Mouse (Mus musculus) MEL (cell line): ENCODE results near the gene Add1. TPM values are rescaled to one million over a fixed set of nuclear protein-coding genes. Genes with fewer than 3 reads are reported as not detected.

Experiments
- DNase-seq: peaks from one replicate; pipeline ENCODE4 v3.0.0; 2011; ENCODE audit warnings: low read depth, low spot score
- H3K27ac ChIP-seq: 2 replicates; pipeline ENCODE4 v1.5.1; 2012; ENCODE audit warnings: low read depth, mild to moderate bottlenecking, control low read depth, low read length, moderate library complexity; ENCODE audit not compliant: control insufficient read depth
- H3K27me3 ChIP-seq, 2 experiments: fragments of 150-350 bp in 1 of 2; sonication (generic) in 1 of 2; 2 replicates each; pipeline ENCODE4 v1.6.1; 2012; ENCODE audit warnings: low read length in 2 of 2, mild to moderate bottlenecking in 2 of 2, improper control_type of control experiment in 1 of 2, moderate library complexity in 1 of 2; ENCODE audit not compliant: insufficient read depth in 2 of 2, control insufficient read depth in 1 of 2
- H3K36me3 ChIP-seq, 2 experiments: 2 replicates each; pipeline ENCODE4 v1.6.1; 2012 to 2014; ENCODE audit warnings: low read length in 2 of 2, improper control_type of control experiment in 1 of 2, inconsistent platforms in 1 of 2, mild to moderate bottlenecking in 1 of 2; ENCODE audit not compliant: insufficient read depth in 2 of 2, control insufficient read depth in 1 of 2
- H3K4me1 ChIP-seq, 2 experiments: fragments of 150-350 bp in 1 of 2; sonication (generic) in 1 of 2; 2 replicates each; pipeline ENCODE4 v1.6.1; 2012; ENCODE audit warnings: low read length in 2 of 2, improper control_type of control experiment in 1 of 2, mild to moderate bottlenecking in 1 of 2; ENCODE audit not compliant: insufficient read depth in 2 of 2, control insufficient read depth in 1 of 2
- H3K4me3 ChIP-seq, 2 experiments: fragments of 150-350 bp in 1 of 2; sonication (generic) in 1 of 2; 2 replicates each; pipeline ENCODE4 v1.5.1; 2012; ENCODE audit warnings: low read depth in 2 of 2, low read length in 2 of 2, mild to moderate bottlenecking in 2 of 2, moderate library complexity in 2 of 2, control low read depth in 1 of 2, improper control_type of control experiment in 1 of 2; ENCODE audit not compliant: control insufficient read depth in 1 of 2, insufficient read depth in 1 of 2
- H3K79me2 ChIP-seq: 2 replicates; pipeline ENCODE4 v1.6.1; 2012; ENCODE audit warnings: mild to moderate bottlenecking, low read length, moderate library complexity; ENCODE audit not compliant: control insufficient read depth, poor library complexity, insufficient read depth
- H3K9ac ChIP-seq: 2 replicates; pipeline ENCODE4 v1.6.1; 2012; ENCODE audit warnings: low read depth, mild to moderate bottlenecking, control low read depth, low read length, moderate library complexity; ENCODE audit not compliant: control insufficient read depth, poor library complexity, severe bottlenecking
- H3K9me3 ChIP-seq: fragments of 150-350 bp; sonication (generic); replicated peaks from 2 replicates; pipeline ENCODE4 v1.6.1; 2012; ENCODE audit warnings: mild to moderate bottlenecking, low read length, improper control_type of control experiment, moderate library complexity; ENCODE audit not compliant: insufficient read depth
- CHD1 ChIP-seq: IDR thresholded peaks from 2 replicates; pipeline ENCODE4 v1.6.1; 2012; ENCODE audit warnings: low read depth, mild to moderate bottlenecking, inconsistent platforms, low read length, improper control_type of control experiment
- ELF1 ChIP-seq: IDR thresholded peaks from 2 replicates; pipeline ENCODE4 v1.6.1; 2014; ENCODE audit warnings: low read depth, mild to moderate bottlenecking, inconsistent platforms, low read length, improper control_type of control experiment, moderate library complexity
- GABPA ChIP-seq: IDR thresholded peaks from 2 replicates; pipeline ENCODE4 v1.6.1; 2012; ENCODE audit warnings: low read depth, mild to moderate bottlenecking, inconsistent platforms, low read length, improper control_type of control experiment, moderate library complexity
- MAFK ChIP-seq: IDR thresholded peaks from 2 replicates; pipeline ENCODE4 v1.6.1; 2011; ENCODE audit warnings: low read depth, mild to moderate bottlenecking, low read length, improper control_type of control experiment, borderline replicate concordance
- MYB ChIP-seq: IDR thresholded peaks from 2 replicates; pipeline ENCODE4 v1.6.1; 2011; ENCODE audit warnings: mild to moderate bottlenecking, low read depth, low read length, improper control_type of control experiment
- RAD21 ChIP-seq: IDR thresholded peaks from 2 replicates; pipeline ENCODE4 v1.6.1; 2011; ENCODE audit warnings: mild to moderate bottlenecking, low read depth, low read length, improper control_type of control experiment
- RCOR1 ChIP-seq: IDR thresholded peaks from 2 replicates; pipeline ENCODE4 v1.6.1; 2012; ENCODE audit warnings: low read depth, mild to moderate bottlenecking, inconsistent platforms, low read length, improper control_type of control experiment
- SIN3A ChIP-seq: IDR thresholded peaks from 2 replicates; pipeline ENCODE4 v1.6.1; 2012; ENCODE audit warnings: low read length, improper control_type of control experiment, inconsistent platforms
- SMC3 ChIP-seq: IDR thresholded peaks from 2 replicates; pipeline ENCODE4 v1.6.1; 2011; ENCODE audit warnings: low read depth, low read length, improper control_type of control experiment
- TAL1 ChIP-seq: IDR thresholded peaks from 2 replicates; pipeline ENCODE4 v1.6.1; 2012; ENCODE audit warnings: mild to moderate bottlenecking, inconsistent platforms, low read length, moderate library complexity, mixed read lengths
- TBP ChIP-seq: IDR thresholded peaks from 2 replicates; pipeline ENCODE4 v1.8.0; 2011; ENCODE audit warnings: low read depth, low read length, improper control_type of control experiment
- TCF12 ChIP-seq: IDR thresholded peaks from 2 replicates; pipeline ENCODE4 v1.6.1; 2014; ENCODE audit warnings: low read depth, mild to moderate bottlenecking, inconsistent platforms, low read length, improper control_type of control experiment, moderate library complexity
- ZKSCAN1 ChIP-seq: IDR thresholded peaks from 2 replicates; pipeline ENCODE4 v1.6.1; 2012; ENCODE audit warnings: low read depth, mild to moderate bottlenecking, inconsistent platforms, low read length, improper control_type of control experiment, moderate library complexity
- ZNF384 ChIP-seq: IDR thresholded peaks from 2 replicates; pipeline ENCODE4 v1.6.1; 2012; ENCODE audit warnings: low read depth, mild to moderate bottlenecking, inconsistent platforms, low read length, improper control_type of control experiment
- polyA plus RNA-seq, 2 experiments: library from polyadenylated mRNA; stranded (reverse) in 1 of 2; unstranded in 1 of 2; fragments of >175 nt in 1 of 2; fragments of >200 nt in 1 of 2; gene quantifications; 2 replicates each; pipeline versions ENCODE4 v1.2.1 to v1.2.4; 2012; ENCODE audit warnings: low replicate concordance in 2 of 2, low read depth in 1 of 2; ENCODE audit not compliant: insufficient read length in 2 of 2, insufficient read depth in 1 of 2, missing spikeins in 1 of 2
- total RNA-seq: library from RNA; depleted of rRNA; stranded (reverse); fragments of 300-350 nt; gene quantifications from 2 replicates; pipeline ENCODE4 v1.2.3, GENCODE M21; 2012

Gene Add1
- total and polyA plus RNA-seq, 3 experiments: 79.3 to 127 TPM; not detected in 1

DNA sequence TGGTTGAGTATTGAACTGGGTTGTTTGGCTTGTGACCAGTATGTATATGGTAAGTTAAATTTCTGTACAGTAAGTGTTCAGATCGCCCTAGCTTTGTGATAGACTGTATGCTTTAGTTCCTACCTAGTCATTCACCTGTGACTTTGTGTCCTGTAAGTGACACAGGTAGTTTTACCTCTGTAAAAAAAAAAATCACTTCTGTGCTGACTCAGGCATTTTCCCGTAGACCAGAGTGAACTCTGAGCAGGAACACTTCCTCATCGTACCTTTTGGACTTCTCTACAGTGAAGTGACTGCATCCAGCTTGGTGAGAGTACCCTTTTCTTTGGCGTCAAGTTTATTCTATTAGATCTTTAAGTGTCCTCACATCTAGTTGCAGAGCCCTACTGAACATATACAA lies 36.5 kb downstream of the Add1 start:
- no peaks in the 10 kb centered on the region for H3K9me3 ChIP-seq
- peaks cover 0 to 14% of the 10 kb centered on the region in 2 experiments; a peak in 2 of 4 replicates for H3K36me3 ChIP-seq
- no peak overlapping the region for H3K27ac ChIP-seq
- no peak overlapping the region for H3K9ac ChIP-seq
- no peak overlapping the region for H3K4me3 ChIP-seq
- no peaks in the 10 kb centered on the region for H3K79me2 ChIP-seq
- DNase-seq: no peak
- no peaks in the 10 kb centered on the region for H3K27me3 ChIP-seq
- no peaks in the 10 kb centered on the region for H3K4me1 ChIP-seq
- TF ChIP-seq MYB (no peak), MAFK (peak; percentile 45; the same call in 1 of the 2 replicates), ZKSCAN1 (no peak)

DNA sequence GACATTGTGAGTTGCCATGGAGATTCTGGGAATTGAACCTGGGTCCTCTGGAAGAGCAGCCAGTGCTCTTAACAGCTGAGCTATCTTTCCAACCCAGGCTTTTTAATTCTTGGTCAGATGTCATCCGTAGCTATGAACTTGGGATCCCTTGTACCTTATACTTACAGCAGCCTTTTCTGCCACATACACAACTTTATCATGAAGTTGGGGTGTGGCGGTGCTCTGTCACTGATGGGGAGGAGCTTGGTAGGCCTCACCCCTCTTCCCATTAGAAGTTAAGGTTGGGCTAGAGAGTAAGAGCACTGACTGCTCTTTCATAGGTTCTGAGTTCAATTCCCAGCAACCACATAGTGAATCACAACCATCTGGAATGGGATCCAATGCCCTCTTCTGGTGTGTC lies 59.5 kb downstream of the Add1 start:
- peaks cover 13% of the 10 kb centered on the region for H3K79me2 ChIP-seq
- H3K4me1 ChIP-seq: peaks cover 0 to 18% of the 10 kb centered on the region in 2 experiments; a peak in 2 of 4 replicates
- H3K9ac ChIP-seq: no peak overlapping the region
- H3K27ac ChIP-seq: no peak overlapping the region
- H3K9me3 ChIP-seq: no peaks in the 10 kb centered on the region
- no peaks in the 10 kb centered on the region for H3K27me3 ChIP-seq
- H3K4me3 ChIP-seq: no peak overlapping the region
- H3K36me3 ChIP-seq: peaks cover 0 to 8% of the 10 kb centered on the region in 2 experiments; a peak in 2 of 4 replicates
- peak; percentile 65 for DNase-seq
- TF ChIP-seq TAL1: no peak
- 0 out of 2 replicates have a peak, but pooled peaks have one; percentile 7 for TF ChIP-seq SMC3
- TF ChIP-seq, all 39 proteins: peak for 1

DNA sequence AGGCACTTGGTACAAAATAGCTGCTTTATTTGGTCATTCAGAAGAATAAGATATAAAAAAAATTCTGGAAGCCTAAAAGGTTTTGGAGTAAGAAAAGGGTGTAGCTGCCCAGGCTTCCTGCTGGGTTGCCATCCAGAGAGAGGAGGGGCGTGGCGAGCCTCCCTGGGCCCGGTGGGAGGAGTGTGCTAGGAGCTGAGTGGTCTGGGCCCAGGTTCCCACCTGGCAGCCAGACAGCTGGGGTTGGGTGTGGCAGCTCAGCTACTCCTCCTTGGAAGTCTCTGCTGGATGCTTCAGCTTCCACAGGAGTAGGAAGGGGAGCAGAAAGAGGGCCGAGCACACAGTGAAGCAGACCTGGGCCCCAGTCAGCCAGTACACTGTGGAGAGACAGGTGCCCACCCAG lies 60.2 kb downstream of the Add1 start:
- Histone ChIP-seq H3K9ac (no peak overlapping the region), H3K4me1 (peaks cover 0 to 18% of the 10 kb centered on the region in 2 experiments; a peak in 2 of 4 replicates), H3K4me3 (no peak overlapping the region), H3K27ac (no peak overlapping the region), H3K27me3 (no peaks in the 10 kb centered on the region), H3K9me3 (no peaks in the 10 kb centered on the region), H3K36me3 (peaks cover 0 to 9% of the 10 kb centered on the region in 2 experiments; a peak in 3 of 4 replicates), H3K79me2 (peaks cover 13% of the 10 kb centered on the region)
- TF ChIP-seq TCF12: no peak
- TF ChIP-seq RAD21: no peak
- TF ChIP-seq TBP: no peak
- no peak for TF ChIP-seq GABPA
- TF ChIP-seq SIN3A: no peak
- TF ChIP-seq ZNF384: no peak
- no peak for TF ChIP-seq RCOR1
- TF ChIP-seq ELF1: no peak
- TF ChIP-seq CHD1: no peak
- no peak for DNase-seq
